In genomic region chr2:5477525-5477924, GRCm38 (mm10) we compare ENCODE assay signal across 14 mouse cellular contexts.
"Had no signal": no experiment of that assay in that cellular context is flagged by ENCODE, and none has a peak within 500 bp of the region (broad histone marks: within the 10 kb centered on the region; RNA-seq: fewer than 3 reads in every experiment).

No protein-coding gene starts in this region.

- H3K9ac ChIP-seq: lung, embryonic 14.5 days; midbrain, embryonic 13.5 days; neural tube, embryonic 13.5 days; neural tube, embryonic 15.5 days had no signal

- H3K4me2 ChIP-seq: lung, embryonic 14.5 days; midbrain, embryonic 13.5 days; neural tube, embryonic 13.5 days; neural tube, embryonic 15.5 days had no signal

- ATAC-seq: midbrain, embryonic 13.5 days; midbrain, embryonic 16.5 days had no signal

- H3K9me3 ChIP-seq: midbrain, embryonic 10.5 days; midbrain, embryonic 13.5 days; neural tube, embryonic 13.5 days; neural tube, embryonic 15.5 days had no signal

- H3K27ac ChIP-seq: midbrain, embryonic 10.5 days; midbrain, embryonic 13.5 days; neural tube, embryonic 13.5 days; neural tube, embryonic 15.5 days had no signal

- H3K4me3 ChIP-seq: midbrain, embryonic 10.5 days; midbrain, embryonic 13.5 days; myocyte; neural tube, embryonic 13.5 days; neural tube, embryonic 15.5 days had no signal

- H3K27me3 ChIP-seq: midbrain, embryonic 13.5 days; neural tube, embryonic 13.5 days; neural tube, embryonic 15.5 days had no signal

- H3K4me1 ChIP-seq: midbrain, embryonic 10.5 days; midbrain, embryonic 13.5 days; neural tube, embryonic 13.5 days; neural tube, embryonic 15.5 days had no signal

- DNase-seq: lung, adult 18-20 months; lung, embryonic 14.5 days; lung, postnatal 10 days; lung, postnatal 4 days; retina, postnatal 1 day; right cerebral cortex, adult 18-20 months; right cerebral cortex, postnatal 14 days; thymus, adult 18-20 months had no signal

- H3K36me3 ChIP-seq: midbrain, embryonic 10.5 days; midbrain, embryonic 13.5 days; neural tube, embryonic 13.5 days; neural tube, embryonic 15.5 days had no signal
